Mouse (Mus musculus) frontal cortex, adult 2 months (tissue): ENCODE results near the gene Zfp354b. TPM values are rescaled to one million over a fixed set of nuclear protein-coding genes. Genes with fewer than 3 reads are reported as not detected.

ENCODE experiments used
- DNase-seq, 2 experiments: peaks; one replicate each; pipeline ENCODE4 v3.0.0; 2022; ENCODE audit warnings: low spot score in 1 of 2; ENCODE audit errors: extremely low spot score in 1 of 2
- polyA plus RNA-seq: library from polyadenylated mRNA; depleted of rRNA; stranded (reverse); fragments of >200 nt; gene quantifications from 2 replicates; pipeline ENCODE4 v1.2.3, GENCODE M21; 2012; rRNA removed

Zfp354b gene
- 2.6 and 2.8 TPM in 2 replicates for polyA plus RNA-seq

DNA sequence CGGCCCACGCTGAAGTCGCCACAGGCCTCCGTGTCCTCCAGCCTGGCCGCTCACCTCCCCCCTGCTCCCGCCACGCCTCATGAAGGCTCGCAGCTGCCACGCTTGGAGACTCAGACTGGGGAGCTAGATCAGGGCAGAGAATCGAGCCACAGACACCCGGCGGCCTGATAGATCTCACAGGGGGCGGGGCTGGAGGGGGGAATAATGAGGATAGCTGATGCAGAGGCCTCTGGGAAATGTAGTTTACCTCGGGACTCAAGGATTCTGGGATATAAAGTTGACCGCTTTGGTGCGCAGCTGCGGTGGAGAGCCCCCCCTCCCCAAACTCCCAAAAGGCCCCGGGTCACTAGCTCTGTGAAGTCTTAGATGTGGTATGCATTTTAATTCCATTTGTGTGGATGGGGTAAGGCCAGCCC is at the start of gene Zfp354b:
Gene Zfp354b, minus strand, starts transcription at position 183 of the 416 bp plus-strand sequence.
- DNase-seq, result peak; percentile 83 to 91

DNA sequence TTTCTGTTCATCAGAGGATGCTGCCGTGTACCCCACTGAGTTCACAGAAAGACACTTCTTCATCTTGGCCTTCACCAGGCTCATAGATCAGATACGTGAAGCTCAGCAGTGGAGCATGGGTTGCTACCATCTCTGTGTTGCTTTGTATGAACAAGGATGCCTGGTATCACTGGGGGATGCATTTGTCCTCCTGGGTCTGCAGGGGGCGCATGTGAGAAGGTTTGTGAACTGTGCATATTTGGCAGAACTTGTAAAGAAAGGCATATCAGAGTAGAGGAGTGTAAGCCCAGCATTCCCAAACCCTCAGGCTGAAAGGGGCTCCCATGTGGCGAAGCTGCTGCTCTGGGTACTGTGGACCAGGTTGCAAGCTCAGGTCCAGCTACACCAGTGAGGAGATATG is 45.8 kb upstream of the Zfp354b start:
- peak in 1 of 2 experiments; percentile 0 for DNase-seq

DNA sequence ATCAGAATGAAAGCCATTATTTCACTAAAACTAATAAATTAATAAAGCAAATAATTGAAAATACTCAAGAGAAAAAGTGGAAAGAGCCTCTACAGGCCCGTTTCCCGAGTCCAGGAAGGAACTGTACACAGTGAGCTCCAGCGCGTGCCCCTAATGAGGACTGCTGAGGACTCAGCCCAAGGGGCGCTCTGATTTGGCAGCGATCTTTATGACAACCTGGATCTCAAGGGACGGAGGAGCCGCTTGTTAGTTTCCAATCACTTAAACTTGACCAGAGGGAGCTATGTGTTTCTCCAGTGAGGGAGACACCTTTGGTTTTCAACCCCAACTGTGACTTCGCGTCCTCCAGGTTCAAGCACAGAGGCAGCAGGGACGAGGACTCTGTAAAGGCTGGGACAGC is 34.8 kb upstream of the Zfp354b start, which contains the start of gene Olfr1378:
Gene Olfr1378, plus strand, starts transcription at position 301 of the 400 bp plus-strand sequence.
- DNase-seq, result no peak

DNA sequence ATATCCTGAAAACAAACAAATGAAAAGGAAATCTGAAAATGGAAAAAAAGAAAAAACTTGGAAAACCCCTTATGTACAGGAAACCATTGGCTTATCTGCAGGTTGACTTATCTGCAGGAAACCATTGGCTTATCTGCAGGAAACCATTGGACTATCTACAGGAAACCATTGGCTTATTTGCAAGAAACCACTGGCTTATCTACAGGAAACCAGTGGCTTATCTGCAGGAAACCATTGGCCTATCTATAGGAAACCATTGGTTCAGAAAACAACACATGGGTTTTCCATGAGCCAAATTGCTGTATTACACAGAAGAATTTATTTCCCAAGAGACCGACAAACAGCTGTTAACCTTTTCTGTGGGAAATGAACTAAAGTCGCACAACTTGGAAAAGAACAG is 33.5 kb upstream of the Zfp354b start:
- DNase-seq, result no peak

DNA sequence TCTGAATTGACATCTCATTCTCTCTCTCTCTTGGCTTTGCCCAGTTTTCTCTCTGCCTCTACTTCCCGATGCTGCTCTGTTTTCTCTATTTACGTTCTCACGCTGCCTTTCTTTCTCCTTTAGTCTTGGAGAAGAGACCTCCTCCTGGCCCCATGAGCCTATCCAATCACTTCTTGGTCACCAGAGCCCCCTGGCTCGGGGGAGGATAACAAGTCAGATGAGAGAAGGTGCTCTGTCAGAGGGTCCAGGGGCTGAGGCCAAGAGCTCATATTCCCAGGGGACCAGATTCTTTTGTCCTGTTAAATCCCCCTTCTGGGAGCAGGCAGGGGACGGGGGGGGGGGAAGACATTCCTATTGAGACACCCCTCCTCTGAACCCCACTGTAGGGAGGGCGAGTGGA is 22.2 kb upstream of the Zfp354b start, which contains the start of gene Prop1:
Gene Prop1, minus strand, starts transcription at position 101 of the 400 bp plus-strand sequence.
- DNase-seq, result no peak

DNA sequence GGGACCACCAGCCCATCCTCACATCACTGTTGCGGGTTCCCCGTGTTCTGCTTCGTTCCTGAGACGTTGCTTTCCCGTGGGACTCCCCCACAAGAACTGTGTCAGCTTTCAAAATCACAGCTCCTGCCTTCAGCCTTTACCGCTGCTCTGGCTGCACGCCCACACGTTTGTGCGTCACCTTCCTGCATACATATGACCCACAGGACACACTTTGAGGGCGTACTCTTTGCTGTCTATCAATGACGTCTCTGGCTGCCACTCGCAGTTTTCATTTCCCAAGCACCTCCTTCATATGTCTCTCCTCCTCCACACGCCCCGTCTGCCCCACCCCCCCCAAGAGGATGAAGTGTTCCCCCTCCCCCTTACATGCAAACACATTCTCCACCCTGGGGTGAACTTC is 20.9 kb upstream of the Zfp354b start:
- peak; percentile 10 to 61 for DNase-seq

DNA sequence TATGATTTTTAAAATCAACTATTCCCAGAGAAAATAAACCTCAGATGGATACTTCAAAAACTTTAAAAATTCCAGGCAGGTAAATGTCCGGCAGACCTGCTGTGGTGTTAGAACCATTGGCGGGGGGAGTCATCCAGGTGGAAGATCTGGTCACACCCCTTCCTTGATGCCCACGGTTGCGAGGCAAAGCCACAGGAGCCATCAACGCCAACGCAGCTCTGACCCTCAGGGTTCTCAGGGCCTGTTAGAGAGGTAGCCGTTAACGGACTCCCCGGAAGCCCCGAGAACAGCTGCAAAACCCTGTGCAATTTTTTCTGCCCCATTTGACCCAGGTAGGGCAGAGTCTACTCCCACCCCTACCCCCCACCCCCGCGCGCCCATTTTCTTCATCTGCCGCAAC is 12.1 kb upstream of the Zfp354b start, which contains the start of gene 4933414I15Rik:
Gene 4933414I15Rik, minus strand, starts transcription at position 260 of the 400 bp plus-strand sequence.
- DNase-seq, result no peak

DNA sequence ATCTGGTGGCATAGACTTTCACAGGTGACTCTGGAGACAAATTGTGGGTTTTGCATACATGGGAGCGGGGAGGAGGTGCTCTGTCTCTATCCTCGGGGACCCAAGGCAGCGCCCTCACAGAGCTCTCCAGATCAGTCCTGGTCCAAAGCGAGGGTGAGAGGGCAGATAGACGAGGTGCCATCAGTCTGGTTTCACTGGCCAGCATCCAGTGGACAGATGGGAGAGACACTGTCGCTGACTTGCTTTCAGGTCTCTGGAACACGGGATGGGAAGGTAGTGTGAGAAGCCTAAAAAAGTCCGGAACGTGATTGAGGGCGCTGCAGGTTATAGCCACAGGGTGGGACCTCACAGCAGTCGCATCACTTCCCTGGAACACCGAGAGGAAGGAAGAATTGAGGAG is 11.0 kb upstream of the Zfp354b start:
- DNase-seq, result no peak

DNA sequence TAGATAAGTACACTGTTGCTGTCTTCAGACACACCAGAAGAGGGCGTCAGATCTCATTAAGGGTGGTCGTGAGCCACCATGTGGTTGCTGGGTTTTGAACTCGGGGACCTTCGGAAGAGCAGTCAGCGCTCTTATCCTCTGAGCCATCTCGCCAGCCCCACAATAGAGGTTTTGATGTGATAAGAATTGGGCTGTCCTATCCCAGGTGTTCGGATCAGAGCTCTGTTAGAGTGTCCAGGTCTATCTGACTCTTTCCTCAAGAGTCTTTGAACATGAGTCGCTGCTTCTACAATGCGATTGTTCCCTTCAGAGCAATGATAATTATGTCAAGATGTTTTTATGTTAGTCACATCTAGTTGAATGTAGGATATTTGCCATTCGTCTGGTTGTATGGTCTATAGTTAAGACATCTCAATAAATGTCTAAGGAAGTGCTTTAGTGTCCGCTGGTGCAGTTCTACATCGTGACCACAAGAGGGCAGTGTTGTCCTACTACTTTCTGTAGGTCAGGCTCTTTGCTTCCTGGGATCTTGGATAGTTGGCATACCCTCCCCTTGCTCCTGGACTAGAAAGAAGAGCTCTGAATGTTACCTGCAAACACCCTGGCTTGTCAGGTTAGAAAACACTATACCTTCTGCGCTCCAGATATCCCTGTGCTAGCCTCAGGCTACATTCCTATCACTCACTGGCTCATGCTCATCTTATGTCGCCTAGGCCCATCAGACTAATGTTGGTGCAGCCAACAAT is 8.4 kb upstream of the Zfp354b start:
- peak in 1 of 2 experiments; percentile 66 for DNase-seq

DNA sequence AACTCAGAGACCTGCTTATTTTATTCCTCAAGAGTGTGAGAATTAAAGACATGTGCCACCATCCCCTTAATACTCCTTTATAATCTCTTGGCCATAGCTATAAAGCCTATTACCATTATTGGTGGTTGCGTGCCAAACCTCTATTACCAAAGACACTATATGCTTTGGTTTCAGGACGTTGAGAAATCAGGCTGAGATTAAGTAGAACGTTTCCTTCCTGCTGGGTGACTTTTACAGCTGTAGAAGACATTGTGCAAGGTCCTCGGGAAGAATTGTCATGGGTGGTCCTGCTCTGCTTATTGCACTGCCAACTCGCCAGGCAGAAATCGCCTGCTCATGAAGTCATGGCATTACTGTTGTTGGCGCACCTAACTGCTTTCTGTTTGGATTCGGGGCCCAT is 7.0 kb upstream of the Zfp354b start:
- DNase-seq, result no peak

DNA sequence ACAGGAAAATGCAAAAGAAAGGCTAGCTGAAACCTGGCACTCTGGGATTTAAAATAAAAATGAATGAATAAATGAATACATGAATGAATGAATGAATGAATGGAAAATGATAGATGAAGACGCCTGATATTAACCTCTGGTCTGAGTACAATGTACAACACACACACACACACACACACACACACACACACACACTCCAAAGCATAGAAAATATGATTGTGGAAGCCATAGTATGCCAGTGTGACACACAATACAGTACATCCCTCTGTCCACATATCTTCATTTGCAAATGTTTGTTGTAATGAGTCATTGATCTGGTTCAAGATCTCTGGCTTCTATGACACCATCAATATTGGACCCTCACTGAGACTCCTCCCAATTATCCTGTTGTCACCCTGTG is 607 bp upstream of the Zfp354b start:
- no peak for DNase-seq

DNA sequence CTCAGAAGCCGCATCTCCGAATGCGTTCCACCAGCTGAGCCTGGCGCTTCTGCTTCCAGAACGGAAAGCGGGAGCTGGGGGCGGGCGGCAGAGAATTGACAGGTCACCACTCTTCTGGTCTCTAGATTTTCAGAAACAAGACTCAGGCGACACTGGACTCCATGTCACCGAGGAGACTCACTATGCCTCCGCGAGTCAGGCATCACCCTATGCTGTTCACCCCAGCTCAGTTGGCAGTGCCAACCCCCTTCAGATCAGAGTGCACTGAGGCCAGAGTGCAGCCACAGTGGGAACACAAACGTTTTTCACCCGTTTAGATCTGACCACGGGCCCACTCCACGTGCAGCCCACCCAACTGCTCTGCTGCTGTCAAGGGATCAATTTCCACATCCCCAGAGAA is 412 bp downstream of the Zfp354b start:
- peak in 1 of 2 experiments; percentile 33 for DNase-seq

DNA sequence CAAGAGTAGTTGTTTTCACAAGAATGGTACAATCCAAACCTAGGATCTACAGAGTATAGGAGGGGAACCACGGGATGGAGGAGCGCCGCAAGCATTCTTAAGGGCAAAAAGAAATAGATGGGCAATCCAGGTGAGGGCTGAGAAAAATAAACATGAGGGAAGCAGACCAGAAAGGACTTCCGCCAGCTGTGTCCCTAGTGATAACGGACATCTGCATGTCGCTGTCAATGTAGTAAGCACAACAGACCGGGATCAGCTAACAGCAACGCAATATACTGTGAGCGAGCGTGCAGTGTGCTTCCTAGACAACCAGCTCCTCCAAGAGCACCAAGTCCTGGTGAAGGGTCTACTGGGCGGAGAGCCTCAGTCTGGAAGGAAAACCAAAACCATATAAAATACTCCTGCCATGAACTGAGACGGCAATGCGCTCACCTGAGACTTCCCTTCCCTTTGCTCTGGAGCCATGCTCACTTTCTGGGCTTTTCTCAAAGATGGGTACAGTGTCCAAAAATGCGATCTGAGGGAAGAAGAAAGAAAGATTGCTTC is 891 bp downstream of the Zfp354b start:
- no peak for DNase-seq

DNA sequence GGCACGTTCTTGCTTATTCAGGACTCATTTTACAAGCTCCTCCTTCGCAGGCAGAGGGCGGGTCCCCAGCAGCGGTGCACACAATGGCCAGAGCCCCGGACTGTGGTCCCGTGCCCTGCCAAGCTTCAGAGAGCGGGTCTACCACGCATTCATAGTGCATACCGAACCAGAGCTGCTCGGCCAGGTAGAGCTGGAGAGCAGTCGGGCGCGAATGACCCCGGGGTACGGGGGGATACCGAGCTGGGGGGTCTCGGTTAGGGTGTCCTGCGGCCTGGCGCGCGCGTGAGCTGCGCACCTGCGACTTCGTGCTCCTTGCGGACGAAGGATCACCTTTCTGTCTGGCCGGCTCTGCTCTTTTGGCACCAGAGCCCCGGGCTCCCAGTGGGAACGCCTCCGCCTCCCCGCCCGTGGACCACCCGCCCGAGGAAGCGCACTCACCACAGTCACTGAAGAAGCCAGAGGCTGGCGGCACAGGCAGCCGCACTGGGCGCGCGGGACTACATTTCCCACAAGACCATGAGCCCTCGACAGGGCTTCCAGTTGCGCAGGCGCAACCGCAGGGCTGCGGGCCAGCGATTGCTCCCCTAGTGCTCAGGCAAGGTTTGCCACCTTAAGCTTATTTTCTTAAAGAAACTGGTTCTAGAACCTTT is 15.6 kb downstream of the Zfp354b start, which contains the start of gene Zfp2:
Gene Zfp2, minus strand, starts transcription at position 495 of the 650 bp plus-strand sequence.
- DNase-seq, result peak; percentile 89 to 95

DNA sequence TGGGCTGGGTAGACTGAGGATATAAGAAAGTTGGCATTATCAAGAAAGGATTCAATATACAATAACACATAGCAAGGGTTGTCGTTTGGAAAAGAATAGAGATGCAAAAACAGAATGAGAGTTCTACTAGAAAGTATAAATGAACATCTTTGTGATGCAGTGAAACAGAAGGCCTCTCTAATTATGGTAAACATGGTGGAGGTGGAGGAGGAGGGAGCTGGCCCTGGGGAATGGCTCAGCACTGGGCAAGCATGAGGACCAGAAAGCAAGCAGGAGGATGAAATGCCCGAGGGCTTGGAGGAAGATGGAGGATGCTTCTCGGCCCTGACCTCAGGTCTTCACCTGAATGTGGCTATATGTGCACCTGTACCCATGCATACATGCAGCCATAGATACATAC is 17.0 kb downstream of the Zfp354b start:
- peak in 1 of 2 experiments; percentile 40 for DNase-seq

DNA sequence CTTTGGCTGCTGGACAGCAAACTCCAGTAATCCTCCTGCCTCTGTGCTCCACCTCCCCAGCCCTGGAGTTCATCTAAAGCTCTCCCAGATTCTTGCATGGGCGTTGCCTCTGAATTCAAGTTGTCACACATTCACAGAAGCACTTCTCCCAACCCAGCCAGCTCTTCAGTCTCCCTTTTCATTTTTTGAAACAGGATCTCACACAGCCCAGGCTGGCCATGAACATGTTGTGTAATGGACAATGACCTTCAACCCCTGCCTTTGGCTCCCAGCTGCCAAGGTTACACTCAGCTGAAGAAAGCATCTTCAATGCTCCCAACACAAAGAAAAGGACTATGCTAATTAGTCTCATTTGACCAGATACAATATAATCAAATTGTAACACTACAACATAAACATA is 18.1 kb downstream of the Zfp354b start:
- no peak for DNase-seq

DNA sequence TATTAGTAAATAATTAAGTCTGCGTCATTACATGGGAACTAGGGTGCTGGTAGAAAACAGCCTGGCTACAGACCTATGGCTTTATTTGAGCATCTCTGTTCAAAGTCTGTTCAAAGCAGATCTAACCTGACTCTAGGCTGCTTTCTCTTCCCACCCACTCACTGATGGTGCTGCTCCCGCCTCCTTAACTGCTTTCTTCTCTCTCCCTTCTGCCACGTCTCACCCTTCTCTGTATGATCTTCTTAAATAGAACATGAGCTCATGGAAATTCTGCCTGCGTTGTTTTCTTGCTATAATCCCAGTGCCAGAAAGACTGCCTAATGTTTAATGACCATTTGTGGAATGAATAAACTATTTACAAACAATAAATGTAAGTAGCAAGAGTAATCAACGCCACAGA is 23.3 kb downstream of the Zfp354b start:
- DNase-seq, result peak in 1 of 2 experiments; percentile 47

DNA sequence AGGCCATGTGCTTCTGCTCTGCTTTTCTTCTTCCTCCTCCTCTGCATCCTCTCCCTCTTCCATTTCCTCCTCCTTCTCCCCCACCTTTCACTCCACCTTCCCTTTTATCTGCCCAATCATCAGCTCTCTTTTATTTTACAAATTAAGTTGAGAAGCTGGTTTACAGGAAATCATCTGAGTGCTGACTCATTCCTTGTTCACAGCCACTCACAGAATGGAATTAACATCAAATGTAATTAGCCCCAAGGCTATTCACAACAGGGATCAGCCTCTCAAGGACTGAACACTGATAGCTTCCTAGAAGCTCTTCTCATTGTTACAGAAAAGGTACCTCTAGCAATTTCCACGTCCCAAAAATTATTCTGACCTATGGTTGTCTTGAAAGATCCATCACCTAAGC is 34.1 kb downstream of the Zfp354b start:
- DNase-seq, result no peak

DNA sequence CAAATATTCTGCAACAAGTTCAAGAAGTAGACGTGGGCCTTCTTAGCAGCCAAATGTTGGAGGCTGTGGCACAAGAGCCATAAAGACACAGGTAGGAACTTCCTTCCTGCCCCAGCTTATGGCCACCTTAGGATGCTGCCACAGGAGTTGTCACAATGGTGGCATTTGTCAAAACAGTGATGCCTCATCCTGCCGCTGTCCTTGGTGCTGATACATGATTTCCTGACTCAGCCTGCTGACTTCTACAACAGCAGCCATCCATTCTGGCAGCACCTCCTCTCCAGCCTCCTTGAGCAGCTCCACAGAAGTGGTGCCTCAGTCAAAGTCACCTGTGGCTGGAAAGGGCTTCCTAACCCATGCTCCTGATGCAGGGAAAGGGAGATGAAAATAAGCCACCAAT is 39.0 kb downstream of the Zfp354b start:
- no peak for DNase-seq

DNA sequence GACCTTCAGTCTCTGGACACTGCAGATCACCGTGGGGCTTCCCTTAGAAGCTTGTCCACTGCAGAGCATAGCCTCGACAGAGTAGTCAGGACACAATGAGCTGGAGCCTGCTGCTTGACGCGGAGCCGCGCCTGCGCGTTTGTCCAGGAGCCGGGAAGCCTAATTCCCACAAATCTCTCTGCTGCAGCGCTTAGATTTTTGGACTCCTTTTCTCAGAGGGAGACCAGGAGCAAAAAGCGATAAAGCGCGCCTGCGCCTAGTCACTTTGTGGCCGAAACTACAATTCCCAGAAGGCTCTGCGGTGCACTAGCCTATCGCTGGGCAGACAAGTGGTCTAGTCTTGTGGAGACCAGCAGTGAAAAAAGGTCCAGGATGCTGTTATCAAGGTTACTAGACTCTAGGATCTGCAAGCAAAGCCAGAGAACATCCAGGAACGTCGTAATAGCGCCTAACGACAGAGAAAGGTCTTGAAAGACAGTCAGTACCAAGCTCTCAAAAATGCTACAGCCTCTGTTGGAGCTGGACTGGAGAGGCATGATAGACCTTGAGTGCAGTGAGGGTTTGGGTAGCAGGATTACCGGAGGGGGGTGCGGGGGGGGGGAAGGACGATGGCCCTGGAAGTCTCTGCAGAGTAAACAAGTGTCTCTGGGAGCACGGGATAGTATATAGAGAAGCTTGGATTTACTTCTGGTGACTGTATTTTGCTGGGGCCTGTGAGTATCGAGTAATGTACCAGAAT is 43.9 kb downstream of the Zfp354b start, which contains the start of gene Zfp454:
Gene Zfp454, minus strand, starts transcription at position 262 of the 739 bp plus-strand sequence.
- peak; percentile 96 to 98 for DNase-seq

DNA sequence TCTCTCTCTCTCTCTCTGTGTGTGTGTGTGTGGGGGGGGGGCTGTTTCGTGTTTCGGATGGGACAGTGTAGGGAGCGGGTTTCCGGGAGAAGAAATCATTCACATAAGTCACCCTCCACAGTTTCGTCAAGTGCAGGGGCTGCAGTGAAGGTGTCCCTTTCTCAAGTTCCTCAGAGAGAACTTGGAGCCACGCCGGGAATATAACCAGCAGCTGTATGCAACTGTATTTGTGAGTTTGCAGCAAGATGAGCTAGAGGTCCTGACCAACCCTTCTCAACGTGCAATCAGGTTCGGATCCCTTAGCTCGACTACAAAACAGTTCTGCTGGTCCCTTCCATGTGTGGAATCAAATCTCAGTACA is 44.5 kb downstream of the Zfp354b start:
- no peak for DNase-seq
